Mouse (Mus musculus) hindbrain, embryonic 14.5 days (tissue): ENCODE results near the gene Det1. TPM values are rescaled to one million over a fixed set of nuclear protein-coding genes. Genes with fewer than 3 reads are reported as not detected.

Experiments
- ATAC-seq: fragments of 200-750 bp; cut with Nextera tagmentation; 2 replicates; pipeline ENCODE4 v1.8.0; 2017; ENCODE audit warnings: moderate number of reproducible peaks, mild to moderate bottlenecking, moderate TSS enrichment, moderate library complexity; ENCODE audit not compliant: low FRiP score
- DNase-seq: peaks from one replicate; pipeline ENCODE4 v3.0.0-alpha.2; 2015; ENCODE audit warnings: low spot score
- H3K27ac ChIP-seq: fragments of 300-500 bp; sonication (generic); 2 replicates; pipeline ENCODE4 v1.5.1; 2014; ENCODE audit warnings: mild to moderate bottlenecking, moderate library complexity
- H3K27me3 ChIP-seq: fragments of 300-500 bp; sonication (generic); 2 replicates; pipeline ENCODE4 v1.6.1; 2014; ENCODE audit warnings: mild to moderate bottlenecking, low read length, mixed read lengths; ENCODE audit not compliant: control insufficient read depth, insufficient read depth
- H3K36me3 ChIP-seq: fragments of 300-500 bp; sonication (generic); replicated peaks from 2 replicates; pipeline ENCODE4 v1.6.1; 2014; ENCODE audit not compliant: control insufficient read depth, insufficient read depth
- H3K4me1 ChIP-seq: fragments of 300-500 bp; sonication (generic); replicated peaks from 2 replicates; pipeline ENCODE4 v1.6.1; 2014; ENCODE audit warnings: antibody characterized with exemption, low read length, mixed read lengths; ENCODE audit not compliant: control insufficient read depth, insufficient read depth
- H3K4me2 ChIP-seq: fragments of 300-500 bp; sonication (generic); replicated peaks from 2 replicates; pipeline ENCODE4 v1.6.1; 2014; ENCODE audit warnings: mild to moderate bottlenecking, moderate library complexity
- H3K4me3 ChIP-seq: fragments of 300-500 bp; sonication (generic); replicated peaks from 2 replicates; pipeline ENCODE4 v1.5.1; 2014; ENCODE audit warnings: mild to moderate bottlenecking, low read length
- H3K9ac ChIP-seq: fragments of 300-500 bp; sonication (generic); 2 replicates; pipeline ENCODE4 v1.6.1; 2014
- H3K9me3 ChIP-seq: fragments of 300-500 bp; sonication (generic); 2 replicates; pipeline ENCODE4 v1.6.1; 2016; ENCODE audit warnings: low read length; ENCODE audit not compliant: control insufficient read depth
- WGBS: fragments of 180-500 bp; shearing (Covaris S2); extraction: QIAGEN DNeasy Blood & Tissue Kit; methylation state at CpG from one replicate; pipeline ENCODE4 v1.1.7; 2014; 5-methylcytosine and 5-hydroxymethylcytosine counted together
- microRNA-seq: library from miRNA; unstranded; fragments of <30 nt; microRNA quantifications from one replicate; pipeline ENCODE4, GENCODE M21; 2016
- polyA plus RNA-seq: library from polyadenylated mRNA; unstranded; fragments of >200 nt; fragmentation: Nextera tagmentation; extraction: Ambion mirVana; gene quantifications from 2 replicates; pipeline ENCODE4 v1.2.1, GENCODE M21; 2014

Gene Det1
- polyA plus RNA-seq, 1 experiment from 2014 or later, result 13.5 TPM

- 90% methylated on average over 13 of the region's 13 CpGs for WGBS
- Histone ChIP-seq H3K9me3 (no peaks in the 10 kb centered on the region), H3K4me1 (peaks cover 8% of the 10 kb centered on the region; the same call in 1 of the 2 replicates), H3K4me2 (no peak overlapping the region), H3K36me3 (peaks cover 29% of the 10 kb centered on the region), H3K9ac (no peak overlapping the region), H3K27ac (no peak overlapping the region), H3K4me3 (no peak overlapping the region), H3K27me3 (no peaks in the 10 kb centered on the region)
- ATAC-seq, result no peak
- DNase-seq, result no peak
Measured at GRCm38 (mm10) chr7:78793895-78794570, 53.0 kb downstream of the Det1 start.

- H3K9ac ChIP-seq, result no peak overlapping the region
- peaks cover 40% of the 10 kb centered on the region for H3K36me3 ChIP-seq
- no peak overlapping the region for H3K4me3 ChIP-seq
- H3K4me2 ChIP-seq, result no peak overlapping the region
- peak; percentile 63; the same call in 1 of the 2 replicates for ATAC-seq
- H3K27ac ChIP-seq, result no peak overlapping the region
- H3K9me3 ChIP-seq, result no peaks in the 10 kb centered on the region
- H3K27me3 ChIP-seq, result no peaks in the 10 kb centered on the region
- 82% methylated on average over 15 of the region's 15 CpGs for WGBS
- H3K4me1 ChIP-seq, result no peaks in the 10 kb centered on the region
- DNase-seq, result peak; percentile 88
Measured at GRCm38 (mm10) chr7:78791359-78792222, 55.5 kb downstream of the Det1 start.

GRCm38 (mm10) chr7:78787793-78788380 is 59.2 kb downstream of the Det1 start:
- Histone ChIP-seq H3K27ac (no peak overlapping the region), H3K36me3 (peaks cover 38% of the 10 kb centered on the region), H3K9ac (no peak overlapping the region), H3K4me2 (no peak overlapping the region), H3K4me3 (no peak overlapping the region), H3K9me3 (no peaks in the 10 kb centered on the region), H3K27me3 (no peaks in the 10 kb centered on the region), H3K4me1 (peaks cover 7% of the 10 kb centered on the region)
- no peak for ATAC-seq
- no peak for DNase-seq
- 90% methylated on average over 12 of the region's 12 CpGs for WGBS

- 60% methylated on average over 5 of the region's 5 CpGs for WGBS
- H3K4me3 ChIP-seq, result no peak overlapping the region
- DNase-seq (no peak), ATAC-seq (no peak)
- no peaks in the 10 kb centered on the region for H3K27me3 ChIP-seq
- H3K9me3 ChIP-seq, result no peaks in the 10 kb centered on the region
- peaks cover 13% of the 10 kb centered on the region for H3K4me1 ChIP-seq
- no peak overlapping the region for H3K9ac ChIP-seq
- no peak overlapping the region for H3K4me2 ChIP-seq
- H3K36me3 ChIP-seq, result peaks cover 31% of the 10 kb centered on the region
- H3K27ac ChIP-seq, result no peak overlapping the region
Measured at GRCm38 (mm10) chr7:78785906-78786305, 61.2 kb downstream of the Det1 start.

- Histone ChIP-seq H3K27ac (no peak within 1 kb of the TSS), H3K4me3 (peak within 1 kb of the TSS; percentile 57), H3K4me1 (peaks cover 13% of the 10 kb centered on the region), H3K27me3 (no peaks in the 10 kb centered on the region), H3K36me3 (peaks cover 32% of the 10 kb centered on the region), H3K4me2 (peak within 1 kb of the TSS; percentile 80), H3K9me3 (no peaks in the 10 kb centered on the region), H3K9ac (peak within 1 kb of the TSS; percentile 80)
- under 1% methylated on average over 44 of the region's 44 CpGs for WGBS
- ATAC-seq (peak; percentile 97), DNase-seq (peak; percentile 93)
Measured at GRCm38 (mm10) chr7:78782639-78783581, 64.2 kb downstream of the Det1 start, which contains the start of the genes Mrps11 and Mrpl46. Gene Mrps11, plus strand, starts transcription at chr7:78783119. Gene Mrpl46, minus strand, starts transcription at chr7:78783531.

- Histone ChIP-seq H3K4me2 (no peak overlapping the region), H3K4me3 (no peak overlapping the region), H3K9me3 (no peaks in the 10 kb centered on the region), H3K4me1 (peaks cover 9% of the 10 kb centered on the region), H3K9ac (no peak overlapping the region), H3K27ac (no peak overlapping the region), H3K27me3 (no peaks in the 10 kb centered on the region), H3K36me3 (peaks cover 66% of the 10 kb centered on the region)
- no peak for ATAC-seq
- no peak for DNase-seq
- 97% methylated on average over 5 of the region's 5 CpGs for WGBS
Measured at GRCm38 (mm10) chr7:78778741-78779140, 68.3 kb downstream of the Det1 start.

Small RNA genes within 50 kb of the gene (microRNA-seq; reads per million reads assigned to microRNA genes)
- gene Mir7-2, result 278 reads per million, percentile 64 among the genes with 10 or more reads in this experiment

Other genes starting within 250 kb of the Det1 start
- gene Ntrk3, start 109.3 kb downstream of the Det1 start, polyA plus RNA-seq, result 24.3 and 25.9 TPM in 2 replicates
- 62.6 and 65.6 TPM in 2 replicates for gene Mrps11, start 64.1 kb downstream of the Det1 start, polyA plus RNA-seq
- 58.3 and 62.1 TPM in 2 replicates for gene Mrpl46, start 63.7 kb downstream of the Det1 start, polyA plus RNA-seq
- gene Aen, start 48.6 kb upstream of the Det1 start, polyA plus RNA-seq, result 42.0 and 44.1 TPM in 2 replicates
- gene Isg20, start 66.2 kb upstream of the Det1 start, polyA plus RNA-seq, result 0.55 and 1.2 TPM in 2 replicates
- 0.09 and 0.23 TPM in 2 replicates for gene Acan, start 206.2 kb upstream of the Det1 start, polyA plus RNA-seq